Mouse (Mus musculus): Measurements from ENCODE around the gene Cwc22.

DNA sequence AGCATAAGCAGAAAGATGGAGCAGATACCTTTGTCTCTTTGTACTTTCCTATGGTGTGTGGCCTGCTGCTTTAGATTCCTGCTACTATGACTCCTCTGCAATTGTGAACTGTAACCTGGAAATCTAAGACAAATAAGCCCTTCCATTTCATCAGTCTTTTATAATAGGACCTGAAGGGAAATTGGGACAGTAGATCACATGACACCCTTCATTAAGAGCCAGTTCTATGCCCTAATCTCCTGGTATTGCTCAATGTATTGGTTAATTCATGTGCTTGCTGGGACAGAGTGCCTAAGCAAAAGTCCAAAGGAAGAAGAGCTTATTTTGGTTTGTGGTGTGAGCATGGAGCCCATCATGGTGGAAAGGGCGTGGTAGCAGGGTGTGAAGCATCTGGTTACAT, 107.5 kb downstream of the Cwc22 start:
- no peak for TF ChIP-seq FOSL1 (IDR thresholded peaks at IDR 0.05; ENCODE audit: insufficient read depth, low read length, poor library complexity, severe bottlenecking)
- no peak for TF ChIP-seq USF1 (IDR thresholded peaks at IDR 0.05; ENCODE audit: low read depth)
- TF ChIP-seq CTCF (IDR thresholded peaks at IDR 0.05; ENCODE audit: control insufficient read depth, insufficient read depth, insufficient read length), result no peak
- TF ChIP-seq MAX (IDR thresholded peaks at IDR 0.05), result no peak
- TF ChIP-seq MYOG (IDR thresholded peaks at IDR 0.05; ENCODE audit: control insufficient read depth, extremely low read depth, insufficient read length), result no peak

Data from C2C12 (cell line).